Mouse (Mus musculus) neural tube, embryonic 11.5 days (tissue): ENCODE data around the gene Gm35549. TPM values are rescaled to one million over a fixed set of nuclear protein-coding genes. Genes with fewer than 3 reads are reported as not detected.

Experiments
- polyA plus RNA-seq: library from polyadenylated mRNA; unstranded; fragments of >200 nt; fragmentation: Nextera tagmentation; extraction: Ambion mirVana; gene quantifications from 2 replicates; pipeline ENCODE4 v1.2.1, GENCODE M21; 2014

The Gm35549 gene
- polyA plus RNA-seq, 1 experiment from 2014 or later: 0.40 TPM

Other genes with a start within 250 kb of the Gm35549 start
- not detected in 2 replicates for gene Topaz1, start 96.7 kb downstream of the Gm35549 start, polyA plus RNA-seq
- 6.1 and 7.0 TPM in 2 replicates for gene Tcaim, start 38.5 kb downstream of the Gm35549 start, polyA plus RNA-seq
- gene Zfp445, start 22.0 kb upstream of the Gm35549 start, polyA plus RNA-seq: 80.2 and 88.1 TPM in 2 replicates
- gene Zkscan7, start 41.6 kb upstream of the Gm35549 start, polyA plus RNA-seq: 3.0 and 3.3 TPM in 2 replicates
- 35.3 and 36.7 TPM in 2 replicates for gene Zfp105, start 79.0 kb upstream of the Gm35549 start, polyA plus RNA-seq
- gene 1110059G10Rik, start 107.0 kb upstream of the Gm35549 start, polyA plus RNA-seq: 27.7 and 30.8 TPM in 2 replicates
- 50.3 and 53.9 TPM in 2 replicates for gene Kif15, start 107.0 kb upstream of the Gm35549 start, polyA plus RNA-seq
- 16.9 and 19.8 TPM in 2 replicates for gene Tmem42, start 177.3 kb upstream of the Gm35549 start, polyA plus RNA-seq
- gene Tgm4, start 190.7 kb upstream of the Gm35549 start, polyA plus RNA-seq: 0.49 and 0.57 TPM in 2 replicates